Mouse (Mus musculus) left cerebral cortex, postnatal 4 days (tissue): ENCODE data around the gene Sirt1. TPM values are rescaled to one million over a fixed set of nuclear protein-coding genes. Genes with fewer than 3 reads are reported as not detected.
"Not testable (repeated sequence)": the region's sequence is repeated elsewhere in the genome, so short reads cannot be mapped to it uniquely, and the experiment has no call there.

Experiments
- DNase-seq: peaks from one replicate; pipeline ENCODE4 v3.0.0-alpha.2; 2022
- intact Hi-C: fragments of 180-260 bp; cut with DNase I; formaldehyde crosslinking; loops from one replicate; pipeline ENCODE4 v1.15.1; 2025
- total RNA-seq, 2 experiments: library from RNA; stranded (reverse); gene quantifications; 2 replicates each; pipeline ENCODE4 v1.2.3; 2021

The Sirt1 gene
- 10 to 100 TPM; 14.9 to 17.5 TPM for total RNA-seq

- intact Hi-C loops = no loop called here
- DNase-seq = peak; percentile 5
These were observed at the start of gene Sirt1 for GRCm38 (mm10) chr10:63381498-63382280. TSS of gene Sirt1 (minus strand) at chr10:63381704.

- intact Hi-C loops = no loop called here
These were observed 48.3 kb upstream of the Sirt1 start, which contains the start of gene Ctnna3 for GRCm38 (mm10) chr10:63429785-63430305. TSS of gene Ctnna3 (plus strand) at chr10:63430098.

GRCm38 (mm10) chr10:63429380-63429779, 47.9 kb upstream of the Sirt1 start:
- DNase-seq = peak; percentile 96
- intact Hi-C loops = no loop called here

More at GRCm38 (mm10) chr10:63429785-63430305, 48.3 kb upstream of the Sirt1 start, which contains the start of gene Ctnna3:
- DNase-seq = peak; percentile 92

GRCm38 (mm10) chr10:63429023-63429340, 47.5 kb upstream of the Sirt1 start:
- intact Hi-C loops = no loop called here
- DNase-seq = no peak

GRCm38 (mm10) chr10:63428243-63429022, 46.9 kb upstream of the Sirt1 start:
- DNase-seq = peak; percentile 20
- intact Hi-C loops = no loop called here

GRCm38 (mm10) chr10:63427146-63427545, 45.6 kb upstream of the Sirt1 start:
- no peak for DNase-seq
- intact Hi-C loops = no loop called here

GRCm38 (mm10) chr10:63424475-63424814, 42.9 kb upstream of the Sirt1 start:
- intact Hi-C loops = no loop called here
- no peak for DNase-seq

- intact Hi-C loops = no loop called here
- no peak for DNase-seq
These were observed 42.3 kb upstream of the Sirt1 start for GRCm38 (mm10) chr10:63423591-63424474.

GRCm38 (mm10) chr10:63422736-63422992, 41.2 kb upstream of the Sirt1 start:
- intact Hi-C loops = no loop called here
- no peak for DNase-seq

GRCm38 (mm10) chr10:63421739-63422735, 40.5 kb upstream of the Sirt1 start, which contains the start of gene Gm7075:
TSS of gene Gm7075 (minus strand) at chr10:63421789.
- peak; percentile 39 for DNase-seq
- intact Hi-C loops = no loop called here

- DNase-seq = no peak
- intact Hi-C loops = no loop called here
These were observed 35.6 kb upstream of the Sirt1 start for GRCm38 (mm10) chr10:63417061-63417460.

- no peak for DNase-seq
- intact Hi-C loops = no loop called here
These were observed 34.3 kb upstream of the Sirt1 start for GRCm38 (mm10) chr10:63415850-63416249.

- intact Hi-C loops = no loop called here
- DNase-seq = no peak
These were observed 33.8 kb upstream of the Sirt1 start for GRCm38 (mm10) chr10:63415287-63415686.

- DNase-seq = no peak
- intact Hi-C loops = no loop called here
These were observed 31.3 kb upstream of the Sirt1 start for GRCm38 (mm10) chr10:63412756-63413155.

GRCm38 (mm10) chr10:63411674-63412073, 30.2 kb upstream of the Sirt1 start:
- intact Hi-C loops, DNase-seq: not testable (repeated sequence)

- no peak for DNase-seq
- intact Hi-C loops = no loop called here
These were observed 28.9 kb upstream of the Sirt1 start for GRCm38 (mm10) chr10:63410162-63410956.

- no peak for DNase-seq
- intact Hi-C loops = no loop called here
These were observed 22.1 kb upstream of the Sirt1 start for GRCm38 (mm10) chr10:63403636-63404035.

- no peak for DNase-seq
- intact Hi-C loops = no loop called here
These were observed 21.4 kb upstream of the Sirt1 start for GRCm38 (mm10) chr10:63402731-63403504.
